Mouse (Mus musculus): ENCODE measurements at regions not wholly inside any gene's neighbourhood (a gene's known extent, or its start where the extent isn't known, plus 50 kb on each side); places are given as distances from the start of the nearest gene placed in this dataset.

DNA sequence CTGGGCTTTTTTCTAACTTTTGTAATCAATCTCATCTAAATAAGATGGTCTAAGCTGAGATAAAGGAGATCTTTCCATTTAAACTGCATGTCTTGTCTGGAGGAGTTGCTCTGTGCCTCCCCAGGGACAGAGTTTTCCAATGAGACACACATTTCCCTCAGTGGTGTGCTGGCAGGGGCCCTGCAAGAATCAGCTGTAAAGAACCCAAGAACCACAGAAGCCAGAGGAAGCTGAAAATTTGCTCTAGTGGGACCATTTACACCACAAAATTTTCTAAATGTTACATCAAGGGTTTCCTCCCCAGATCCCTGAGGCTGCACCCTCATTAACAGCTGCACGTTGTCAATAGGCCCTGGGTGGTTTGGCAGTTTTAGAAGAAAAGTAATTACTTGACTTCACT is 301.0 kb upstream of the Ttc14 start:
- Histone ChIP-seq H3K9me3 (ENCODE audit: control insufficient read depth, insufficient read depth, low read depth, low read length) (no peaks in the 10 kb centered on the region), H3K4me1 (ENCODE audit: control insufficient read depth in 2 of 2, insufficient read depth in 2 of 2, low read length in 2 of 2, poor library complexity in 1 of 2) (no peaks in the 10 kb centered on the region), H3K27ac (ENCODE audit: insufficient read depth, low read depth, low read length, poor library complexity, severe bottlenecking) (no peak overlapping the region), H3K36me3 (ENCODE audit: control insufficient read depth, insufficient read depth, low read length, poor library complexity, severe bottlenecking) (no peaks in the 10 kb centered on the region), H3K4me3 (ENCODE audit: insufficient read depth in 1 of 2, low read depth in 1 of 2, low read length in 2 of 2, poor library complexity in 1 of 2, severe bottlenecking in 1 of 2) (no peak overlapping the region), H3K9ac (ENCODE audit: insufficient read depth, low read depth, low read length, poor library complexity, severe bottlenecking) (no peak overlapping the region)
- TF ChIP-seq CHD2 (IDR thresholded peaks at IDR 0.05; ENCODE audit: low read depth, low read length) (no peak), HCFC1 (IDR thresholded peaks at IDR 0.05; ENCODE audit: borderline replicate concordance, insufficient read depth, low read length) (no peak), ZNF384 (IDR thresholded peaks at IDR 0.05; ENCODE audit: low read depth, low read length) (no peak), MAFK (IDR thresholded peaks at IDR 0.05; ENCODE audit: insufficient read depth, low read depth, low read length) (no peak), ZC3H11A (IDR thresholded peaks at IDR 0.05; ENCODE audit: borderline replicate concordance, low read depth, low read length) (no peak)
- DNase-seq (ENCODE audit: low read depth, low spot score) = no peak
- in situ Hi-C loops (cut with MboI; ENCODE audit: low sequenced_read_pairs in 2 of 2, unreplicated experiment in 2 of 2) = no loop called here

- DNase-seq (ENCODE audit: low read depth, low spot score) = peak; percentile 27
- Histone ChIP-seq H3K4me3 (ENCODE audit: insufficient read depth in 1 of 2, low read depth in 1 of 2, low read length in 2 of 2, poor library complexity in 1 of 2, severe bottlenecking in 1 of 2) (no peak overlapping the region), H3K27ac (ENCODE audit: insufficient read depth, low read depth, low read length, poor library complexity, severe bottlenecking) (no peak overlapping the region; the same call in 1 of the 2 replicates), H3K4me1 (ENCODE audit: control insufficient read depth in 2 of 2, insufficient read depth in 2 of 2, low read length in 2 of 2, poor library complexity in 1 of 2) (peaks cover 0 to 3% of the 10 kb centered on the region in 2 experiments; a peak in 1 of 4 replicates), H3K9me3 (ENCODE audit: control insufficient read depth, insufficient read depth, low read depth, low read length) (no peaks in the 10 kb centered on the region), H3K36me3 (ENCODE audit: control insufficient read depth, insufficient read depth, low read length, poor library complexity, severe bottlenecking) (no peaks in the 10 kb centered on the region), H3K9ac (ENCODE audit: insufficient read depth, low read depth, low read length, poor library complexity, severe bottlenecking) (no peak overlapping the region)
- TF ChIP-seq CHD2 (IDR thresholded peaks at IDR 0.05; ENCODE audit: low read depth, low read length) (no peak), HCFC1 (IDR thresholded peaks at IDR 0.05; ENCODE audit: borderline replicate concordance, insufficient read depth, low read length) (no peak), MAFK (IDR thresholded peaks at IDR 0.05; ENCODE audit: insufficient read depth, low read depth, low read length) (no peak), ZC3H11A (IDR thresholded peaks at IDR 0.05; ENCODE audit: borderline replicate concordance, low read depth, low read length) (no peak), ZNF384 (IDR thresholded peaks at IDR 0.05; ENCODE audit: low read depth, low read length) (0 out of 2 replicates have a peak, but pooled peaks have one; percentile 8)
- in situ Hi-C loops (cut with MboI; ENCODE audit: low sequenced_read_pairs in 2 of 2, unreplicated experiment in 2 of 2) = no loop called here
Observed at GRCm38 (mm10) chr3:33508277-33508676, 291.4 kb upstream of the Ttc14 start.

DNA sequence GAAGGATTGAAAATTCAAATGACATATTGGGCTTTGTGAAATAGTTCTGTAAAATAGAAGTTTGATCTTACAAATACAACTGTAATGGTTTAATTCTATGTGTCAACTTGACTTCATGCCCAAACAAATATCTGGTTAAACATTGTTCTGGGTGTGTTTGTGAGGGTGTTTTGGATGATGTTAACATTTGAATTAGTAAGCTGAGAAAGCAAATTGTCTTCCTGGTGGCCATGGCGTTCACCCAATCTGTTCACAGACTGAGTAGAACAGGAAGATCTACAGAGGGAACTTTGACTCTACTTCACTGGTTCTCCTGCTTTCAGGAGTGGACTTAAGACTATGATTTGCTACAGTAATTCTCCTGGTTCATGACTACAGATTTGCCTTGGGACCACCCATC is 255.5 kb upstream of the Ttc14 start:
- no peak overlapping the region for H3K9ac ChIP-seq (ENCODE audit: insufficient read depth, low read depth, low read length, poor library complexity, severe bottlenecking)
- H3K27ac ChIP-seq (ENCODE audit: insufficient read depth, low read depth, low read length, poor library complexity, severe bottlenecking) = no peak overlapping the region
- H3K4me1 ChIP-seq (ENCODE audit: control insufficient read depth in 2 of 2, insufficient read depth in 2 of 2, low read length in 2 of 2, poor library complexity in 1 of 2) = no peaks in the 10 kb centered on the region
- H3K9me3 ChIP-seq (ENCODE audit: control insufficient read depth, insufficient read depth, low read depth, low read length) = no peaks in the 10 kb centered on the region
- in situ Hi-C loops (cut with MboI; ENCODE audit: low sequenced_read_pairs in 2 of 2, unreplicated experiment in 2 of 2) = no loop called here
- no peaks in the 10 kb centered on the region for H3K36me3 ChIP-seq (ENCODE audit: control insufficient read depth, insufficient read depth, low read length, poor library complexity, severe bottlenecking)
- no peak for DNase-seq (ENCODE audit: low read depth, low spot score)
- TF ChIP-seq CHD2 (IDR thresholded peaks at IDR 0.05; ENCODE audit: low read depth, low read length) (no peak), ZNF384 (IDR thresholded peaks at IDR 0.05; ENCODE audit: low read depth, low read length) (no peak), ZC3H11A (IDR thresholded peaks at IDR 0.05; ENCODE audit: borderline replicate concordance, low read depth, low read length) (no peak), HCFC1 (IDR thresholded peaks at IDR 0.05; ENCODE audit: borderline replicate concordance, insufficient read depth, low read length) (no peak), MAFK (IDR thresholded peaks at IDR 0.05; ENCODE audit: insufficient read depth, low read depth, low read length) (no peak)
- H3K4me3 ChIP-seq (ENCODE audit: insufficient read depth in 1 of 2, low read depth in 1 of 2, low read length in 2 of 2, poor library complexity in 1 of 2, severe bottlenecking in 1 of 2) = no peak overlapping the region

- no peak overlapping the region for H3K4me3 ChIP-seq (ENCODE audit: insufficient read depth in 1 of 2, low read depth in 1 of 2, low read length in 2 of 2, poor library complexity in 1 of 2, severe bottlenecking in 1 of 2)
- TF ChIP-seq CHD2 (IDR thresholded peaks at IDR 0.05; ENCODE audit: low read depth, low read length) (no peak), ZC3H11A (IDR thresholded peaks at IDR 0.05; ENCODE audit: borderline replicate concordance, low read depth, low read length) (no peak), ZNF384 (IDR thresholded peaks at IDR 0.05; ENCODE audit: low read depth, low read length) (no peak), HCFC1 (IDR thresholded peaks at IDR 0.05; ENCODE audit: borderline replicate concordance, insufficient read depth, low read length) (no peak), MAFK (IDR thresholded peaks at IDR 0.05; ENCODE audit: insufficient read depth, low read depth, low read length) (no peak)
- no peaks in the 10 kb centered on the region for H3K36me3 ChIP-seq (ENCODE audit: control insufficient read depth, insufficient read depth, low read length, poor library complexity, severe bottlenecking)
- H3K9ac ChIP-seq (ENCODE audit: insufficient read depth, low read depth, low read length, poor library complexity, severe bottlenecking) = no peak overlapping the region
- in situ Hi-C loops (cut with MboI; ENCODE audit: low sequenced_read_pairs in 2 of 2, unreplicated experiment in 2 of 2) = no loop called here
- no peak overlapping the region for H3K27ac ChIP-seq (ENCODE audit: insufficient read depth, low read depth, low read length, poor library complexity, severe bottlenecking)
- no peak for DNase-seq (ENCODE audit: low read depth, low spot score)
- H3K9me3 ChIP-seq (ENCODE audit: control insufficient read depth, insufficient read depth, low read depth, low read length) = no peaks in the 10 kb centered on the region
- no peaks in the 10 kb centered on the region for H3K4me1 ChIP-seq (ENCODE audit: control insufficient read depth in 2 of 2, insufficient read depth in 2 of 2, low read length in 2 of 2, poor library complexity in 1 of 2)
Observed at GRCm38 (mm10) chr3:33562670-33563360, 236.8 kb upstream of the Ttc14 start.

Data from ES-E14 (cell line).